Mouse (Mus musculus) Muller cell, postnatal 12 days (primary cell): Measurements from ENCODE around the gene E130114P18Rik.

Source experiments
- DNase-seq: peaks from one replicate; pipeline ENCODE4 v3.0.0-alpha.2; 2015; ENCODE audit errors: inconsistent ontology term

E130114P18Rik gene

DNA sequence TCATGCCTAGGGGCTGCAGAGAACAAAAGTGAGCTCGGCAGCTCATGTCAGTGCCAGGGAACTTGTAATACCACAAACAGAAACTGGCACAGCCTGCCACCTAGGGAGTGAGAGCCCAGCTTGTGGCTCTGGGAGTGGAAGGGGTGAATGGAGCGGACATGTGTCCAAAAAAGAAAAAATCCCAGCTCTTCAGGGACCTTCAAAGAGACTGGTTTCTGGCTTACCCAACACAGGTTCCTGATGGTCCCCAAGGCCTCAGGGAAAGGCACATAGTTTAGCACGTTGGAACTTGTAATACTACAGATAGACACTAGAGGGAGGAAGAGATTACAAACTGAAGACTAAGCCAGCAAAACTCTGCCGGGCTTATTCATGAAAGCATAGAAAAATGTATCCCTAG lies 213.2 kb downstream of the E130114P18Rik start:
- peak; percentile 57 for DNase-seq

DNA sequence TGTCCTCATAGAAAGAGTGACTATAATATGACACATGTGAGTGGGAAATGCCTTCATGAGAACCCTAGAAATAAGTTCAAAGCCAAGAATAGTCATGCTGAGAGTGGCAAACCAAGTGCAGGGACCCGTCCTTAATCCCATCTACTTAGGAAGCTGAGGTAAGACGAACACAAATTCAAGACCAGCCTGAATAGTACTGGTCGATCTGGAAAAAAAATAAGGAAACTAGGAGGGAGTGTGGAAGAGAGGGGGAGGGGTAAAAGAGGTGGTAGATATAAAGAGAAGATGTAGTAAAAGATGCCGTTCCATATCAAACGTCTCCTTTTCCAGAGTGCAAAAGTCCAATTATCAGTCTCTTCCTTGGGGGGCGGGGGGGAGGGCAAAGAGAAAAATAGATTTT lies 213.7 kb downstream of the E130114P18Rik start:
- no peak for DNase-seq

- DNase-seq: no peak
Measured at GRCm38 (mm10) chr4:97557585-97557984, 220.3 kb downstream of the E130114P18Rik start.

DNA sequence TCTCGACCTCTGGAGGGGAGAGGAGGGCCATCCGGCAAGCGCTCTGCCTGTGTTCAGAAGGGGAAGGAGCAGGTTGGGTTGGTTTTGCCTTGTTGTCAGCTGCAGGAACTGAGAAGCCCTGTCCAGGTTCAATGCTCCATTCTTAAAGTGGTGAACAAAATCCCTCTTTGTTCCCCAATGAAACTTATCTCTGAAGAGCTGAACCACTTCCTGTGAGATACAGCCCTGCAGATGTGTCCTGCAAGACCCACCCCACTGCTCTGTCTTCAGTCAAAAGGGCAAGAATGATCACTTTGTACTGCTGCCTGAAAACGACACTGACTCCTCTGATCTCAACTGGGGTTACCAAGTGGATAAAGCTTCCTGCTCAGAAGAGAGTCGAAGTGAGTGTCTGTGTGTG lies 233.9 kb downstream of the E130114P18Rik start:
- DNase-seq: no peak

- DNase-seq: no peak
Measured at GRCm38 (mm10) chr4:97532072-97532471, 245.8 kb downstream of the E130114P18Rik start.

DNA sequence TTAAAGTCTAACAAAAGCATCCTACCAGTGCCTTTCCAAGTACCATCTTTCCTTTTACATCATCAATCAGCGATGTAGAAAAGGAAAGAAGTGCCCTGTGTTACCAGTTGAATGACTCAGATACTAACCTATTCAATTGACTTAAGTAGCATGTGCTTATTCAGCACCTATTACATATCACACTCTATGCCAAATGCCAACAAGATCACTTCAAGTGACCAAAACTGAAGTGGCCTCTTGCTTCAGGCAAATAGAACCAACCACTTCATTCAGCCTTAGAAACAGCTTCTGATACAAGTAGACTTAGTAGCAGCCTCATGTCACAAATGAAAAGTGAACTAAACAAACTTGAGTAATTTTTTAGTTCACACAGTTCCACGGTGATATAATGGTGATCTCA lies 249.4 kb downstream of the E130114P18Rik start:
- DNase-seq: no peak
